Mouse (Mus musculus) left cerebral cortex, adult 9 months (tissue): ENCODE data around the gene Plekhm2.

ENCODE experiments used
- DNase-seq, 2 experiments: peaks; one replicate each; pipeline ENCODE4 v3.0.0; 2022; ENCODE audit warnings: low spot score in 2 of 2

Plekhm2 gene

GRCm38 (mm10) chr4:141664799-141665198, at the start of gene Plekhm2:
Gene Plekhm2, minus strand, starts transcription at chr4:141664899.
- DNase-seq = no peak

- no peak for DNase-seq
Observed at GRCm38 (mm10) chr4:141713598-141714142, 49.0 kb upstream of the Plekhm2 start.

- DNase-seq = peak in 1 of 2 experiments; percentile 30
Observed at GRCm38 (mm10) chr4:141711250-141711649, 46.6 kb upstream of the Plekhm2 start.

GRCm38 (mm10) chr4:141708971-141709370, 44.3 kb upstream of the Plekhm2 start:
- no peak for DNase-seq

GRCm38 (mm10) chr4:141708005-141708404, 43.3 kb upstream of the Plekhm2 start:
- no peak for DNase-seq

- peak in 1 of 2 experiments; percentile 52 for DNase-seq
Observed at GRCm38 (mm10) chr4:141705331-141705730, 40.6 kb upstream of the Plekhm2 start.

DNA sequence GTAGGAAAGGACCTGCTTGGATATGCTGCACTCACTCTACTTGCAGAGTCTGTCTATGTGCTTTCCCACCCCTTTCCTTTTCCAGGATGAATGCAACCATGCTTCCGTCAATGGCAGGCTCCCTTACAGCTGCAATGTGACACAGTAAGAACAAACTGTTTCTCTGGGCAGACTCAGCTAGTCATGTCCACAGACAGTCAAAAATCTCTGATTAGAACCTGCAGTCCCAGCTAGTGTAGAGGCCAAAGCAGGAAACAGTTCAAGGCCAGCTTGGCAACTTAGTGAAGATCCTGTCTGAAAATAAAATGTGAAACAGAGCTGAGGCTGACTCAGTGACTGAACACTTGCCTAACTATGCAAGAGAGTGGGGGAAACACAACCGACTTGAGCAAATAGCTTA, 39.9 kb upstream of the Plekhm2 start:
- DNase-seq = no peak

DNA sequence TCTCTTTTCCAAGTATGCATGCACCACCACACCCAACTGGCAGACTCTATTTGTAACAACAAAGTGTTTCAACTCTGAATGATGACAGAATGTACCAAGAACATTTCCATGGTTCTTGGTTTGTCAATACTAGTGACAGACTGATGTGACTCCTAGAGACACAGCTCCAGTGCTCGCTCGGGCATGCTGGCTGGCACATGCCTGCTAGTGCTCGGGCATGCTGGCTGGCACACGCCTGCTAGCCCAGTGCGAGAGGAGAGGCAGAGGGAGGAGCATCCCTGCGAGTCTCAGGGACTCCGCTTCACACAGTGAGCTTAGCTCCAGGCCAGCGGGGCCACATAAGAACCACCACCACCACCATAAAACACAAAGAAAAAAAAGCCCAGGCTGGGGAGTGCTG, 30.0 kb upstream of the Plekhm2 start:
- DNase-seq = no peak

DNA sequence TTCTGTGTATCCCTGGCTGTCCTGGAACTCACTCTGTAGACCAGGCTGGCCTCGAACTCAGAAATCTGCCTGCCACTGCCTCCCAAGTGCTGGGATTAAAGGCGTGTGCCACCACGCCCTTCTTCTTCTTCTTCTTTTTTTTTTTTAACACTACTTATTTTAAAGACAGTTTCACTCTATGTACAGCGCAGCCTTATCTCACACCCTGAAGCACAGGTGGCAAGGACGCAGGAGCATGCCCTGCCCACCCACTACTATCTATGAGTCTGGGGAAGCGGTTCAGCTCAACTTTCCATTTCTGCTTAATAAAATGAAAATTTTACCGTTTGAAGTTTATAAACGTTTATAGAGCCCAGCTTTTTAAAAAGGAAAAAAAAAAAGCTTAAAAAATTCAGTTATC, 23.8 kb upstream of the Plekhm2 start:
- no peak for DNase-seq

GRCm38 (mm10) chr4:141686525-141686924, 21.8 kb upstream of the Plekhm2 start:
- DNase-seq = peak in 1 of 2 experiments; percentile 20

- DNase-seq = no peak
Observed at GRCm38 (mm10) chr4:141686093-141686492, 21.4 kb upstream of the Plekhm2 start.

DNA sequence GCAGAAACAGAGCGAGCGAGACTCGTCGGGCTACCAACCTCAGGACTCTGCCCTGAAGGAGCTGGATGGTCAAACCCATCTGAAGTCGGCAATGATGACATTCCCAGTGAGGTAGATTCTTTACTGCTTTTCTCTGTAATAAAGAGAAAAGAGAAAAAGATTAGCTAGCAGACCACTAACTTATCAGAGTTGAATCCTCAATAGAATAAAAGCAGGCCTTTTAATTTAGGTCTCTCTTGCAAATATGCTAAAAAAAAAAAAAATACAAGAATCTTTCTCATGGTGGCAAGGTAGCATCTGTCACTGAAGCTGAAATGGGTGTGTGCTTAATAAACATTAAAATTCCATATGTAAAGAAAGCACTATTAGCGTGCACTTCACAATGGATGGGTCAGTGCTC, 20.8 kb upstream of the Plekhm2 start, which contains the start of gene Rsc1a1:
TSS of gene Rsc1a1 (minus strand) at position 101 of the 400 bp plus-strand sequence.
- no peak for DNase-seq

DNA sequence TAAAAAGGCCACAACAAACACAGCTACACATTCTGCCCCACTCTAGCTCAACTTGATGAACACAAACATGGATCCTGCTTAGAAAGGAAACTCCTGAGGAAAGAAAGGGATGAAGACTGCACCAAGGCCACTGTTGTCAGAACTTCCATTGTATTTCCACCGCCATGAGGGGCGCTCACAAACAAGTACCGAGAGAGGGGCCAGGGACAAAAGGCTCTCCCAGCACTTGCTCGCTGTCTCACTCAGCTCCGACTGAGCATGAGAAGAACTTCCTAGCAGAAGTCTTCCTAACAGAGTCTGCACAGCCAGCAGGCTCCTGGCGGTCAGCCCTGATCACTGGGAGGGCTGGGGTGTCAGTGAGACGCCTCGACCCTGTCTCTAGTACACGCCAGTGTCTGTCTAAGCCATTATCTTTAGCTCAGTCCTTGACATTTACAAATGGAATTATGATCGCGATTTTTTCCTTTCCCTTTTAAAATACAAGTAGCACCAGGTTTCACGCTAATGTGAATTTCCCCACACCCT, 18.1 kb upstream of the Plekhm2 start:
- DNase-seq = no peak

DNA sequence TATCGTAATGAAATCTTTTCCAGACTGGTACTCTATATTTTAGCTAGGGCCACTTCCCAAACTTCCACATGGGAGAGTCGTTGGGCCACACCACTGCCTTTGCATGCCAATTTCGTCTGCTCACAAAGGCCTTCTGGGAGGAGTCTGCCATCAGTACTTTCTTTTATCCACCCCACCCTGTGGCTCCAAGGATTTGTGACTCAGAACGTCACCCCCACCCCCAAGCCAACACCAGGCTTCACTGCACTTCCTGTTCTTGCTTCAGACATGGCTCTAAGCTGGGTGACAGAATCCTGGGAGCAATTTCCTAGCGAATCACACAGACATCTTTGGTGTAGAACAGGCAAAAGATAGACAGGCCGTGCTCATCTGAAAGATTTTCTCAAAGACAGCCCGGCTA, 17.1 kb upstream of the Plekhm2 start:
- DNase-seq = no peak

GRCm38 (mm10) chr4:141680892-141681291, 16.2 kb upstream of the Plekhm2 start:
- DNase-seq = no peak

DNA sequence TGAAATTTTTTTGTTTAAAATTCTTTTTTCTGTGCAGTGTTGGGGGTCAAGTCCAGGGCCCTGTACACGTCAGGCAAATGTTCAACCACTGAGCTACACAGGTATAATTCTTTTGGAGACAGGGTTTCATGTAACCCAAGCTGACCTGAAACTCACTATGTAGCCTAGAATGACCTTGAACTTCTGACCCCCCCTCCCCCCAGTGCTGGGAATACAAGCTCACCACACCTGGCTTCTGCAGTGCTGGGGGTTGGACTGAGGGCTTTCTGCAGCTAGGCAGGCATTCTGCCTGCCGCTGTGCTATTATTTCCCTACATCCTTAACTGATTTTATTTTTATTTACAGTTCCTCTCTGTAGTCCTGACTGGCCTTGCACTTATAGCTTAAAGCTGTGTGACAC, 14.3 kb upstream of the Plekhm2 start:
- no peak for DNase-seq

- no peak for DNase-seq
Observed at GRCm38 (mm10) chr4:141676462-141676979, 11.8 kb upstream of the Plekhm2 start.

DNA sequence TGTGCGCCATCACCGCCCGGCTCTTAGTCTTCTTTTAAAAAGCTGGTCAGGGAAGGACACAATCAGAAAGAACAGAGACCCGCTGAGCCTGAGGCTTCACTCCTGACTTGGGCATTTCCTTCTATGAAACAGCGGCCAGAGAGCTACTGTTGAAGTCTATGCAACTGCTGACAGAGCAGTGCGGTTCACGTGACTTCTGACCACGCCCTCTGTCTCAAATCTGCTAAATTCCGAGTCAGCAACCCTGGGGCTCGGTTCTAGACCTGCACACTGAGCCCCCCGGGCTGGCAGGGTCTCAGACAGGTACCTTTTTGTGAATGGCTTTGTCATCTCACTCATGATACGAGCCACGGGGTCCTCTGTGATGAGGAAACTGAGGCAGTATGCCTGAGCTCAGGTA, 7.6 kb upstream of the Plekhm2 start:
- no peak for DNase-seq

DNA sequence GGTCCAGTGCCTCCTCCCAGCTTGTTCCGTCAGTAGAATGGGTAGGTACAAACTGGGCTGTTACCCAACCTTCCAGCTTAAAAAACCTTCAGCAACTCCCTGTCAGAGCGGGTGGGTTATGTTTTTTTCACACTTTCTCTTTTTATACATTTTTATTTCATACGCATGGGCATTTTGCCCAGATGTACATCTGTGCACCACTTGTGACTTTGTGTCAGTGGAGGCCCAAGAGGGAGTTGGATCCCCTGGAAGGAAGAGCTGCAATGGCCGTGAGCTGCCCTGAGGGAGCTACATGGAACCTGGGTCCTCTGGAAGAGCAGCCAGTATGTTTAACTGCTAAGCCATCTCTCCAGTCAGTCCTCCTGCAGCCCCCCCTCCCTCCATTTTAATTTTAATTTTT, 6.7 kb upstream of the Plekhm2 start:
- DNase-seq = no peak

DNA sequence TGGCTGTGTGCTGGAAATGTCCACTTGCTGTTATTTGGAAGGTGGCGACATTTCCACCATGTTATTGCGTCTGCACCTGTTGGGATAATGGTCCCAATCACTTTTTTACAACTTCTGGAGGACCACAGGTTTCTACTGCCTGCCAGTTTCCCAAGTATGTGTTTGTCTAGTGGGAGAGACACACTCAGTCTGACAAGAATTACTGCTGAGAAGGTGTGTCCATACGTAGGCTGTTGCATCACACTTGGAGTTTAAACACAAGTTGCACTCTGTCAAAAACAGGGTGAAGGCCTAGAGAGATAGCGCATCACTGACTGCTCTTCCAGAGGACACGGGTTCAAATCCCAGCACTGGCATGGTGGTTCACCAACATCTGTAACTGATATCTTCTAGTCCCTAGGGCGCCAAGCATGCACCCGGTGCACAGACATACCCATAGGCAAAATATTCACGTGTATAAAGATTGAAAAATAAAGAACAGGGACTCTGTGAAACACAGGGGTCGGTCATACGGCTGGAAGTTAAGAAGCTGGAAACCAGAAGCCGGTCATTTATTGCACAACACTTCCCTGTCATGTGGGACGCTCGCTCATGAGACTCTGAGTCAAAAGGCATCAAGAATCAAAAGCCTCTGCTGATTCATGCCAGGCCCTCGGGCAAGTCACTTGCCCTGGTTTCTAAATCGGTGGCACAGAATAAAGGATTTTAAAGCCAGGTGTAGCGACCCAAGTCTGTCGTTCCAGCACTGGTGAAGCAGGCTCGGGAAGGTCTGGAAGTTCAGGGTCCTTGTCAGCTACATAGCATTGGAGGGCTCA, 5.4 kb upstream of the Plekhm2 start:
- peak in 1 of 2 experiments; percentile 15 for DNase-seq

GRCm38 (mm10) chr4:141664011-141664745, 521 bp downstream of the Plekhm2 start:
- DNase-seq = peak in 1 of 2 experiments; percentile 61
